Mouse (Mus musculus) MEL-GATA-1-ER (cell line): Measurements from ENCODE around the gene Zfyve26.
"Not testable (repeated sequence)": the region's sequence is repeated elsewhere in the genome, so short reads cannot be mapped to it uniquely, and the experiment has no call there.

Source experiments
- DNase-seq: peaks from one replicate; pipeline ENCODE4 v3.0.0-alpha.2; 2012; ENCODE audit warnings: low read depth; ENCODE audit errors: extremely low read depth

Gene Zfyve26

DNA sequence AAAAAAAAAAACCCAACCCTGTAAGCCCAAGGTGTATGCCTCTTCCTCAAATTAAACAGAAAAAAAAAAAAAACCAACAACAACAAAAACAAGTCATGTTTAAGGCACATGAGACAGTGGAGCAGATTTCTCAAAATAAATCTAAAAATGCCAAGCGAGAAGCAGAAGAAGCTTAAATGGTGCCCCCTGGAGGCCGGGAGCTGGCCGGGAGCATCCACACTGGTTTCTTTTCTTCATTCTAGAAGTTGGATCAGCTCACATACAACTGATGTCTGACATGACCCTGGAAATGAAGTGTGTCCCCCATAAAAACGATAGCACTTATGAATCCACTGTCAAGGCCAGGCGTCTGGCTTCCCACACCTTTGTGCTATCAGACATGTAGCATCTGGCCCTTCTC, 35.1 kb downstream of the Zfyve26 start:
- no peak for DNase-seq

DNA sequence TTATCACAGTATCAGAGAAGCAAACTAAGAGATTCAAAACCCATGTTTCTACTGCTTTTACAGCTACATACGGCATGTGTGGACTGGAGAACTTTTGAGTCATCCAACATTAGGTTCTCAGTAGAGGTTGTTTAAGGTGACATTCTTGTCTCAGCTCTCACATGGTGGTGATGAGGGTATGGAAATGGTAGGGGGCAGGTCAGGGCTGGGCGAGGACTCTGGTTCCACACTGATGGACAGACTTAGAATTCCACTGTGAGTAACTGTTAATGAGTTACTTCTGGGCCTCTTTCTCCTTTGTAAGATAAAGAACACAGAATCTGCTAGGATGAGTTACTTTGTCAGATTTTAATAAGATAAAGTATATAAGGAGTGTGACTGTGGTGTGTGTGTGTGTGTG, 36.0 kb downstream of the Zfyve26 start:
- no peak for DNase-seq

- DNase-seq: no peak
These were observed 41.1 kb downstream of the Zfyve26 start for GRCm38 (mm10) chr12:79254975-79255374.

DNA sequence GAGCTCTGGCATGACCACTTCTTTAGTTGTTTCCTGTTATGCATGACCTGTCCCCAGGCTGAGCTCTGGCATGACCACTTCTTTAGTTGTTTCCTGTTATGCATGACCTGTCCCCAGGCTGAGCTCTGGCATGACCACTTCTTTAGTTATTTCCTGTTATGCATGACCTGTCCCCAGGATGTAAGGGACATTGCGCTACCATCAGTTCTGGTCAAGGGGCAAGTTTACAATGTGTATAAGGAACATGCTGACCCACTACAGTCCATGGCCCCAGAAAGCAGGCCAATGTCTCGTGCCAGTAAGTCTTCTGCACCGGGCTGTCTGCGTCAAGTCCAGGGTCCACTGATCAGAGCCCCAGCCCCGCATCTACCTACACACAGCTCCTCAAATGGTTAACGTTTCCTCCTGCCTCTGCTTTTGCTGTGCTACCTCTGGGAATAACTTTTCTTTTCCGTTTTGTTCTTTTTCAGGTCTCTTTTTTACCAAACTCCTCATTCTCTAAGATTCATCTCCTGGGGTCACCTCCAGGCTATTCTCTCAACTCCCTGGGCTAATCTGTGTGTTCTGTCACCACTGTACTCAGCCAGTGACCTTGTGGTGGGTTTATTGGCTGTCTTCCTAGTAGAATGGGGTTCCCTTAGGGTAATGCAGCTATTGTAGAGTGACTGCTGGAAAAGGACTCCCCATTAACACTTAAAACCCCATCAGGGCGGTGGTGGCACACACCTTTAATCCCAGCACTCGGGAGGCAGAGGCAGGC, 42.6 kb downstream of the Zfyve26 start:
- no peak for DNase-seq

GRCm38 (mm10) chr12:79248110-79248509, 48.0 kb downstream of the Zfyve26 start:
- no peak for DNase-seq

GRCm38 (mm10) chr12:79242921-79243320, 53.2 kb downstream of the Zfyve26 start:
- peak; percentile 35 for DNase-seq

- DNase-seq: no peak
These were observed 54.1 kb downstream of the Zfyve26 start for GRCm38 (mm10) chr12:79241985-79242384.

GRCm38 (mm10) chr12:79235485-79236080, 60.5 kb downstream of the Zfyve26 start:
- no peak for DNase-seq

GRCm38 (mm10) chr12:79217511-79217910, 78.6 kb downstream of the Zfyve26 start:
- no peak for DNase-seq

DNA sequence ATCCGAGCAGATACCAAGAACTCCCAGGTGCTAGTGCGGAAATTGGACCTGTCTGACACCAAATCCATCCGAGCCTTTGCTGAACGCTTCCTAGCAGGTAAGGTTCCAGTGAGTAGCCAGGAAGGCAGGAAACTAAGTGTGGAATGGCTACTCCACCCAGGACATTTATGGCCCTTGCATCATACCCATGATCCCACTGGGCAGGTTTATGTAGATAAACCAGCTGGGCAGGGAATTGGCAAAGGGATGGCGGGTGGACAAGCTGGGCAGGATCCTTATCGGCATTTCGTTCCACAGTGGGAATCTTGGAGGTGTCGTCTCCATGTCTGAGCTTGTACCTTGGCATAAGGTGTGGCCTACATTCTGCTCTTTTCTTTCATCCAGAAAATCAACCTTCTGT, 84.7 kb downstream of the Zfyve26 start:
- no peak for DNase-seq

- peak; percentile 33 for DNase-seq
These were observed 87.2 kb downstream of the Zfyve26 start, which contains the start of gene Rdh12 for GRCm38 (mm10) chr12:79208703-79209464. Rdh12 (plus strand) TSS chr12:79208914.

- DNase-seq: no peak
These were observed 94.2 kb downstream of the Zfyve26 start for GRCm38 (mm10) chr12:79201882-79202281.

DNA sequence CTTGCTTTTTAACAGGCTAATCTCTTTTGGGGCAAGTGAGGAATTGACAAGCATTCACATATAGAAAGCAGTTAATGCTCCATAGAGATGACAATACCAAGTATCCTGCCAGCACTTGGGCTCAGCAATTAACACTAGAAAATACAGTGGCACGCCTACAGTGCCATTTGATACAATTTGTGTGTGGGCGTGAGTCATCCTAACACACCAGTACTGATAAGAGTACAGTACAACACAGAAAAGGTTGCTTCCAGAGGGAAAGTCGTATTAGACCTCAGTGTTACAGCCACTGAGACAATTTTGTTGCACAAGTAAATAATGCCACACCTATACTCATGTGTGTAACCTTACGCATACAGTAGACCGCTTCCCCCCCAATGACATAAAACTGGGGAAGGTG, 99.0 kb downstream of the Zfyve26 start:
- no peak for DNase-seq

DNA sequence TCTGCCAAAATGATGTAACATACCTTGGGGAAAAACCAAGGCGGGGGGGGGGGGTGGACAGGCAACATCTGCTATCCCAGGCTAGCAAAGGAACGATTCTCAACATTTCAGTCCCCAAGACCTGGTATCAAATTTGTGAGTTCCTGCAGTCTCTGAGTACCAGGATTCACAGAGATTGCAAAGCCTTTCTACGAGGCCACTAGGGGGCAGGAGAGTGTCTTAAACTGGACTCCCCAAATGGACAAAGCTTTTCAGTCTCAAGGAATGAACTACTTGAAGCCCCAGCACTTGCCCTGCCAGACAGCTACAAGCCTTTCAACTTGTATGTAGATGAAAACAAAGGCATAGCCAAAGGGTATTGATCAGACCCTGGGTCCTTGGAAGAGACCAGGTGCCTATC, 102.7 kb downstream of the Zfyve26 start:
- peak; percentile 72 for DNase-seq

- DNase-seq: no peak
These were observed 103.9 kb downstream of the Zfyve26 start, which contains the start of gene Rdh11 for GRCm38 (mm10) chr12:79192193-79192592. Rdh11 (minus strand) TSS chr12:79192293.

- peak; percentile 76 for DNase-seq
These were observed 104.4 kb downstream of the Zfyve26 start for GRCm38 (mm10) chr12:79191701-79192100.

DNA sequence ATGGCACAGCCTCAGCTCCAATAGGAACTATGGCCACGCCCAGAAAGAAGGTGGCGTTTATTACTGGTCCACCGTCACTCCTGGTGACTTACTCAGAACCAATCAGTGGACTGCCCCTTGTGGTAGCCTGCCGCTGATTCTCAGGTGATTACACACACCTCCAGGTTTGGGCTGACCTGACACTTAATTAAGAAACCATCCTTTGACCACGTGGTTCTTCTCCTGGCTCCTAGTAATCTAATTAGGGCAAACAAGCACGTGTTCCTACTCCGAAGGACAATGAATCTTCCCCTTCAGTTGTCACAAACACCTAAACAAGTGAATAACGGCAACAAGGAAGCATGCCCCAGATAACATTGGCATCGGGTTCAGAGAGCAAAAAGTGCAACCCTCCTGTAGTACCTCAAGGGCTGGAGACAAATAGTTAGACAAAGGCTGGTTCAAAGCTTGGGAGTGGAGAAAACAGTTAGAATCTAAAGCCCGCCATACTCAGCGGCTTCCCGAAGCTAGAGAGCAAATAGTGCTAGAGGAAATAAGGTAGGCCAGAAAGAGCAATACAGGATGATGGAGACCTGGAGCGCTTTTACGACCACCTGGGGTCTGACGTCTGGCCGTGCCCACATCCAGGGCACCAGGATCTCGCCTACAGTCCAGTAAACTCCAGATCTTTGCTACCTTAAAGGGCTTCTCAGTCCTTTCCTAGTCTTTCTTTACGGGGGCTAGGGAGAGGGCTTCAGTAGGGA, 105.0 kb downstream of the Zfyve26 start:
- peak; percentile 87 for DNase-seq

DNA sequence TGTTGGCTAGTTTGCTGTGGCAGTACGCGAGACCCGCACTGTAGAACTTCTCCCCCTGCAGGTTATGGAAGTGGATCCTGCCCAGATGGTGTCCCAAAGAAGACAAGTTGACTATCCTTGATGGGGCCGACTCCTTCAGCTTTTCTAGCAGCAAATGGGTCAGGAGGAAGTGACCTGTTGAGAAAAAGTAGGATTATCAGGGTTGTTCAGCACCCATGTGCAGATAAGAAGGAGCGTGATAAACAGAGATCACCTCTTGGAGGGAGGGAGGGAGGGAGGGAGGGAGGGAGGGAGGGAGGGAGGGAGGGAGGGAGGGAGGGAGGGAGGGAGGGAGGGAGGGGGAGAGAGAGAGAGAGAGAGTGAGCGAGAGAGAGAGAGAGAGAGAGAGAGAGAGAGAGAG, 110.9 kb downstream of the Zfyve26 start:
- not testable (repeated sequence) for DNase-seq
